Mouse (Mus musculus): ENCODE data around the gene Mrpl23.

Mrpl23 gene

GRCm38 (mm10) chr7:142574155-142574660 lies 41.7 kb downstream of the Mrpl23 start:
- no peak for DNase-seq (ENCODE audit: low spot score)

- DNase-seq (ENCODE audit: low spot score) = no peak
Measured at GRCm38 (mm10) chr7:142574826-142575351, 42.4 kb downstream of the Mrpl23 start.

DNA sequence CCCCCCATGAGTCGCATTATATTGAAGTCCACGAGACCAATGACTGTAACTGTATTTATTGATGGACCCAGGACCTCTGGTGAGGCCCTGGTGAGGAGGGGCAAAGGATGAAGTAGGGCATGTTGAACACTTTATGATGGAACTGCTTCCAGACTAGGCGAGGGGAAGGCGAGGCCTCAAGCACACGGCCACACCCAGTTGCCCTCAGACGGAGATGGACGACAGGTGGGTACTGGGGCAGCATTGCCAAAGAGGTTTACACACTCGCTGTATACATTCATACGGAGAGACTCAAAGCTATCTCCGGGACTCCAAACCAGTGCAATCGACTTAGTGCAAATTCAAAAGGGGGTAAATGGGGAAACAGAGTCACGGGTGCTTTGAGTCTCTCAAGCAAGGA lies 43.0 kb downstream of the Mrpl23 start:
- no peak for DNase-seq (ENCODE audit: low spot score)

- no peak for DNase-seq (ENCODE audit: low spot score)
Measured at GRCm38 (mm10) chr7:142575971-142576370, 43.5 kb downstream of the Mrpl23 start.

DNA sequence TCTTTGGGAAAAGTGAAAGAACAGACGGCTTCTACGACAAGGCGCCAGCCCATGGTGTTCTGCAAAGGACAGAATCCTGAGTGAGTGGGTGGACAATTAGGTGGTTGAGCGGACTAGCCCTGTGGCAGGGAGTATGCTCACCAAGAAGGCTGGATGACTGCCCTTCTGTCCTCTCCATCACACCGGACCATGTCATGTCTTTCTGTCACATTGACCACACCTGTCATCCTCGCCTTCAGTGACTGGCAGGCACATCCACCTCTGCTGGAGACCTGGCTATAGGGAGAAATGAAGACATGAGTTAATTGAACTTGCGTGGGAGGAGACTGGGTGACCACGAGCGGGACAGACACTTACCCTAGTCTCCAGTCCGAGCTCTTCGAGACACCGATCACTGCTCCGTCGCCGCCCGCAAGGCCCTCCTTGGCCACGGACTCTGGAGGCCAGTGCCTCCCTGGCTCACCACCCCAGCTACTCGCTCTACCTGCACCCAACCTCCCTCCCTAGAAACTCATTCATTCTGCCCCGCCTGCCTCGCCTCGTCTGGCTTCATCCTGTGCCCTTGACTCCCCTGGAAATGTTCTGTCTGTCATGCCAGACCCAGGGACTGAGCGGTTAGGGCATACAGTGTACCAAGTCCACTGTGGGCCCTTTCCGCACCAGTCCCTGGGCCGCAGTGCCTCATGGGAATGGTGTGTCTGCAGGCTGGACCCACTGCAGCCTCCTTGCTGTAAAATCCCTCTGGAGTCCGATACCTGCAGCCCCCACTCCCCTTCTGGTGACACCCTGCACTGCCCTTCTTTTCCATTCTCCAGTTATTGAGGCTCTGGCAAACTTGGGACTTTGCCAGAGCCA lies 44.2 kb downstream of the Mrpl23 start:
- no peak for DNase-seq (ENCODE audit: low spot score)

DNA sequence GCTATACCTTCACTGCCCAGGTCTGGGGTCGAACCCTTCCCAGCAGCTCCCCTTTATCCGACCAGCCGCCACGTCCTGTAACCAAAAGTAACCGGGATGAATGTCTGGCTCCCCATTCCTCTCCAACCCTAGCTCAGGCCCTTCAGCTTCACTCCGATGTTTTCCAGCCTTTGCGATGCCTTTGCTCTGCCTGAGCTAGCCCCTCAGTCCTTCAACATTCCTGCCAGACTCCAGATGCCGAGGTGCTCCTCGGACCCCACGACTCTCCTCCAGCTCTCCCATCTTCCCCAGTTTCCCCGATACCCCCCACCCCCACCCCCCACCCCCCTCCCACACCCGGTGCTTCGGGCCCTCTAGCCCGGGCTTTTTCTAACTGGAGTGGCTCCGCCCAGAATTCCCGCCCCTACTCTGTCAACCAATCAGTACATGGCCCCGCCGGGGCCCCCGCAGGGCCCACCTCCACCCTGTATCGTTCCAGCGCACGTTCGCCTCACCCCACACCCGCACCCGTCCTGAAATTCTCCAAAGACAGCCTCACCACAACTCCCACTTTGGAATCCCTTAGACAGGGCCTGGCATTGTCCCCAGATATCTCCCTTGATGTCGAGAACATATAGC lies 45.4 kb downstream of the Mrpl23 start:
- no peak for DNase-seq (ENCODE audit: low spot score)

GRCm38 (mm10) chr7:142579069-142579468 lies 46.6 kb downstream of the Mrpl23 start:
- no peak for DNase-seq (ENCODE audit: low spot score)

GRCm38 (mm10) chr7:142580121-142580879 lies 47.8 kb downstream of the Mrpl23 start:
- DNase-seq (ENCODE audit: low spot score) = no peak

DNA sequence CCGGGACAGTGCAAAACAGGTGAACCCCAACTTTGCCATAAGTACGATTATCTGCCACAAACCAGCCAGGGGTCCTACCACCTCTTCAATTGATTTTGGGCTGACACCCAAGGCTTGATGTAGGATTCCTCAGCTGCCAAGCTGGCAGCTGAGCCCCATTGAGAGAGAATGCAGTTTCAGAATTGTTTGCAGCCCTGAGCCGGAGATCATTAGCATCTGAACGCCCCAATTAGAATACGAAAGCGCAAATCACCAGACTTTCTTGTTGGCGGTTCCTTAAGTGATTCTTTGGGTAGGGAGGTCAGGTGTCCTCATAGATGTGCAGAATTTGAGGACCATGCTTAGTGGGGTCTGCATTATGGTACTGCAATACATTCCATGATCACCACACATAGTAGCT lies 48.7 kb downstream of the Mrpl23 start:
- no peak for DNase-seq (ENCODE audit: low spot score)

DNA sequence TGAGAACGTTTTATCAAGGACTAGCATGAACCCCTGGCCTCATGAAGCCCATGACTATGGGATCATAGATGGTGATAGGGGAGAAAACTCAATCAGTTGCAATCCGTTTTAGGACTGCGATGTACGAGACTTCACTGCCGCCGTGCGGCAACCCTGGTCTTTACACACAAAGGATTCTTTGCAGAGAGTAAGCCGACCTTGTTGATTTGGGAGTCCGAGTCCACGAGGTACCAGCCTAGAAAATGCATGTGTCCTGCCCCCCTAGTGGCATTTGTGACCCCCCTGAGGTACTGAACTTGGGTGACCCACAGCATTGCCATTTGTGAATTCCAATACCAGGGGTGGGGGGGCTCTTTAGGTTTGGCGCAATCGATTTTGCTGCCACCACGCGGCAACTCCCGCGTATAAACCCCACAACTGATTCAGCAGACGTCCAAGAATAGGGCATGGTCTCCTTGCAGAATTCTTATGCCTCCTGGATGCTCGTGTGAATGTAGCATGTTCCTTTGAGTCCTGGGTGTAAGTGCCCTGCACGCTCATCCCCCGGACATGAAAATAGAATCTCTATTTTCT lies 49.3 kb downstream of the Mrpl23 start:
- peak; percentile 41 for DNase-seq (ENCODE audit: low spot score)

DNA sequence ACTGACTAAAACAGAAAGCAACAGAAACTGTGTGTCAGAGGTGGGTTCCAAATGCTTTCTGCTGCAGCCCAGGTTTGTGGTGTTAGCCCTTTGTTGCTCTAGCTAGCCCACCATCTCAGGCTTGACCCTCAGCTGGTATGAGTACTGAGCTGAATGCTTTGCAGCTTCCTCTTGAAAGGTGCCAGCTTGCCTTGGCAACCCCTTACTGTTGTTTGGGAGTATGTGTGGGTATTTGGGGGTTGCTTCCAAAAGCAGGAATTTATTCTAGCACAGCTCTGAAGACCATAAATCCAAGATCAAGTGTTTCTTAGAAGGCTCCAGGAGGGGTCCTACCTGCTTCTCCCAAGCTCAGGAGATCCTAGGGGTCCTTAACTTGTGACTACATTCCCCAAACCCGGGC lies 52.4 kb downstream of the Mrpl23 start:
- DNase-seq (ENCODE audit: low spot score) = no peak

GRCm38 (mm10) chr7:142585890-142586289 lies 53.4 kb downstream of the Mrpl23 start:
- no peak for DNase-seq (ENCODE audit: low spot score)

GRCm38 (mm10) chr7:142588282-142588941 lies 55.9 kb downstream of the Mrpl23 start:
- DNase-seq (ENCODE audit: low spot score) = no peak
